Mouse (Mus musculus) E14TG2a.4 (cell line): ENCODE results near the gene Tmem205.

Experiments used
- CTCF ChIP-seq: conservative IDR thresholded peaks from 2 replicates; pipeline ENCODE4 v1.5.1; 2014; ENCODE audit warnings: low read length
- NANOG ChIP-seq: IDR thresholded peaks from 2 replicates; pipeline ENCODE4 v1.6.1; 2014; ENCODE audit warnings: borderline replicate concordance, low read length, mixed read lengths
- POU5F1 ChIP-seq: IDR thresholded peaks from 2 replicates; pipeline ENCODE4 v1.6.1; 2014; ENCODE audit warnings: low read length, borderline replicate concordance

DNA sequence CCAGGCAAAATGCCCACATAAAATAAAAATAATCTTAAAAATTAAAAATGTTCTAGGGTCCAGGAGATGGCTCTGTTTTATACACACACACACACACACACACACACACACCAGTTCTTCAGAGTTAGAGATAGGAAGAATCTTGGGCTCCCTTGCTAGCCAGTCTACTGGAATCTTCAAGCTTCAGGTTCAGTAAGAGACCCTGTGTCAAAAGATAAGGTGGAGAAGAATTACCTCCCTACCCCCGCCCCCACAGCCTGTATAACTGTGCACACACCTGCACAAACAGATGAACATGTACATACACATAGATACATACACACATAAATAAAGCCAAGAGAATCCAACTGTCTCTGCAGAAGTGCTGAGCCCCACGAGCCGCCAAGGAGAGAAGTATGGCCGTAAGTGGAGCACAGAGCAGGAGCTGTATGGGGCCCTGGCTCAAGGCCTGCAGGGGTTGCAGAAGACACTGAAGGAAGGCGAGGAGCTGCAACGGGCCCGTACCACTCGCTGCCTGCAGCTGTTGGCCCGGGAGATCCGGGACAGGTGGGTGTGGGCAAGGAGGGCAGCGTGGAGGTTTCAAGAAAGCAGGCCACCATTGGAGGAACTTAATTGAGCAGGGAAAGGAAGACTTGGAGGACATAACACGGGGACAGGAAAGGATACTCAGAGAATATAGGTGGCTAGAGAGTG, 5.2 kb upstream of the Tmem205 start:
- TF ChIP-seq CTCF (no peak), POU5F1 (no peak), NANOG (no peak)
